Mouse (Mus musculus) CD4-positive, CD25-positive, alpha-beta regulatory T cell (primary cell): Measurements from ENCODE around the gene Arl2. TPM values are rescaled to one million over a fixed set of nuclear protein-coding genes. Genes with fewer than 3 reads are reported as not detected.

Experiments
- polyA plus RNA-seq: library from polyadenylated mRNA; unstranded; fragments of 100-300 nt; shearing (Covaris generic); gene quantifications from one replicate; pipeline ENCODE4 v1.2.1, GENCODE M21; 2017

Arl2 gene
- polyA plus RNA-seq = 20.8 TPM

DNA sequence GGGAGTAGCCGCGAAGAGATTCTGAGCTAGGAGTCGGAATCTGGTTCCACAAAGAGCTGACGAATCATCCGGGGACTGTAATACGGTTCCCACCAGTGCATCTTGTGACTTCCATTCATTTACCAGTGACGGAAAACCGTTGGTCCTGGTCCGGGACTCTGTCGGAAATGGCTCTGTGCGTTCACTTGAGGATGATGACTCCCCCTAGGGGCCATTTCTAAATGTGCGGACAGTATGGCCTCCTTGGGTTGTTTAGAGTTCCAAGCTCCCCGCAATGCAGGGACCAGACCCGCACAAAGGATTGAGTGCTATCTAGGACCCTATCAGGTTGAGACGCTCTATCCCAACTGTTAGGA, at the start of gene Arl2:
Gene Arl2, minus strand, starts transcription at position 155 of the 356 bp plus-strand sequence.

GRCm38 (mm10) chr19:6184131-6184530, 42.8 kb upstream of the Arl2 start, which contains the start of gene Majin:
Gene Majin, plus strand, starts transcription at chr19:6184388.

GRCm38 (mm10) chr19:6140678-6141393, 512 bp downstream of the Arl2 start, which contains the start of gene Batf2:
Gene Batf2, plus strand, starts transcription at chr19:6140983.

GRCm38 (mm10) chr19:6127760-6128341, 13.5 kb downstream of the Arl2 start, which contains the start of gene Snx15:
Gene Snx15, minus strand, starts transcription at chr19:6128304.

DNA sequence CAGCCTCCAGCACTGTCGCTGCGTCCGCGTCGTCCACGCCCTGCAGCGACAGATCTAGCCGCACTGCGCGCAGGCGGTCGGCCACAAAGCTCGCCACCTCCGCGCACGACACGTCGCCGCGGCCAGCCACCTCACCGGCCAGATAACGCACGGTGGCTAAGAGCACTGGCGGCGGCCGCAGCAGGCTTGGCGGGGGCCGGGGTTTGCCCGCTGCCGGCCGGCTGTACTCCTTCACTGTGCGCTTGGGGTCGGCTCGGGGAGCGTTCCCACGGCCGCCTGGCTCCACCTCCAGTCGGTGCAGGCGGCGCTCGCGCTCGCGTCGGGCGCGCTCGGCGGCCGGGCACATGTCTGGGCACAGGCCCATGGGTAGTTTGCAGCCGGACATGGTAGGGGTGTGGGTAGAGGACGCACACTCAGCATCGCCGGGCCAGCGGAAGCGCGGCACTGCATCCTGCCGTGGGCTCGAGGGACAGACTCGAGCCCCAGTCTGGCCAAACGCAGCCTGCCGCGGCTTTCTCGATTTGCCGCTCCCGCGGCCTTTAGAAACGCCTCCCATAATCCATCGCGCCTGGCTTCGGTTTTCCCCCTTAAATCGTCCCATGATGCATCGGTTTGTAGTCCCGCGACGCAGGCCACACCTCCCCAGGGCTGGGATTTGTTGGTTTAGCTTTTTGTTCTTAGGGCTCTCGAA, 23.2 kb downstream of the Arl2 start, which contains the start of gene Sac3d1:
Gene Sac3d1, minus strand, starts transcription at position 665 of the 691 bp plus-strand sequence.

DNA sequence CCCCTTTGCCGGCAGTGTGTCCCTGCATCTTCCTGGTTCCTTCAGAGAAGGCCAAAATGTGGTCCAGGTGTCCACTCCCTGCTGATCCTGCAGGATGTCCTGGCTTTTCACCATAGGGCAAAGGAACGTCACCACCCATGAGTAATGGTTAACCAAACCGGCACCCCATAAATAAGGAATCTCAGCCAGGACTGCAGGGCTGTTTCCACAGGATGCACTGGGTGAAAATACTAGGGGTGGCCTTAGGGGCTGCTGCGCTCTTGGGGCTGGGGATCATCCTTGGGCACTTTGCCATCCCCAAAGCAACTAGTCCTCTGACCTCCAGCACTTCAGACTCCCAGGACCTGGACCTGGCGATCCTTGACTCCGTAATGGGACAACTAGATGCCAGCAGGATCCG, 35.8 kb downstream of the Arl2 start, which contains the start of gene Naaladl1:
Gene Naaladl1, plus strand, starts transcription at position 197 of the 400 bp plus-strand sequence.

DNA sequence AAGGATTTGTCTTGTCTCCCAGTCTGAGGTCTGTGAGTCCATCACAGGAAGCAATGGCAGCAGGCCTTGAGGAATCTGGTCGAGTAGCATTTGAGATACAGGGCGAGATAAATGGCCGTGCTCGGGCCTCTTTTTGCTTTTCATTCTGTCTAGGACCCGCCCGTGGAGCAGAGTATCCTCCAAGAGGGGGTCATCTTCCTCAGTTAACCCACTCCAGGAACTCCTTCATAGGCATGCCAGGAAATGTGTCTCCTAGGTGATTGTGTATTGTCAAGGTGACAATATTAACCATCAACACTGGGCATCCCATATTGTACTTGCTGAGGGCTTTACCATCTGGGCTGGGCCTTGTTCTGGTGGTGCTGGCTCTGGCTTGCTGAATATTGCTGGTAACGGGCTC, 47.2 kb downstream of the Arl2 start, which contains the start of gene AC131692.1:
Gene AC131692.1, plus strand, starts transcription at position 301 of the 400 bp plus-strand sequence.

DNA sequence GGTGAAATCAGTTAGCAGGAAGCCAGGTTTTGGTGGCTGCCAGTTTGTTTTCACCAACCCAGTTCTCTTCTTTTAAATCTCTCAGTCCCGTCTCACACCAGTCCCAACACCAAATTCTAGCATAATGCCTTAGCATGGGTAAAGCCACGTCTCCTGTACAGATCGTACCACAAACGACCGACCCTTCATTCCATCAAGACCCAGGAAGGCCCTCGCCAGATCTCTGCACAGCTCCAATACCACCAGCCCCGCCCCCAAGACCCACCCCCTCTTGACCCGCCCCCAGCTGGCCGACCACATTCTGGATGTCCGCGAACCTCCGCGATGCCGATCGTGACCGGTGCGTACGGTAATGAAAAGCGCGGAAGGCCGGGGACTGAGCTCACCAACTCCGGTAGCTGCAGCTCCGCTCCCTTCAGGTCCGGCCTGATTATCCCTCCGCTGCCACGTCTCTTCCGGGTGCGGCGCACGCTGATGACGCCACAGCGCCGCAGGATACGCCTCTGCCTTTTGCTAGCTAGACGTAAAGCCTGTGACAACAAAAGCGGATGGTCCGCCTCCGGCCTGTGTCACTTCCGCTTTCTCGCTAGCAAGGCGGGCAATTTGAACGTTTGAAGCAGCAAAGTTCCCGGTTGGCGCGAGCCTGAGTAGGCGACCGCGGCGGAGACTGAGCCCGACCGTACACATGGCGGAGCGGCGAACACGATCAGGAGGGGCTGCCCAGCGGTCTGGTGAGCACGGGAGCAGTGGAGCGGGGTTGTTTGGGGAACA, 56.7 kb downstream of the Arl2 start, which contains the start of the genes Zfpl1 and Cdca5:
Gene Zfpl1, minus strand, starts transcription at position 479 of the 771 bp plus-strand sequence.
Gene Cdca5, plus strand, starts transcription at position 506 of the 771 bp plus-strand sequence.

Other genes with a start within 250 kb of the Arl2 start
- 0.36 TPM for gene Tigd3, start 247.4 kb downstream of the Arl2 start, polyA plus RNA-seq
- 176 TPM for gene Dpf2, start 228.5 kb downstream of the Arl2 start, polyA plus RNA-seq
- gene Cdc42ep2, start 216.7 kb downstream of the Arl2 start, polyA plus RNA-seq = 0.16 TPM
- 46.0 TPM for gene Pola2, start 177.3 kb downstream of the Arl2 start, polyA plus RNA-seq
- gene Slc22a20, start 155.4 kb downstream of the Arl2 start, polyA plus RNA-seq = 0.10 TPM
- gene Capn1, start 125.7 kb downstream of the Arl2 start, polyA plus RNA-seq = 76.6 TPM
- 49.6 TPM for gene Syvn1, start 95.0 kb downstream of the Arl2 start, polyA plus RNA-seq
- 43.3 TPM for gene Mrpl49, start 83.8 kb downstream of the Arl2 start, polyA plus RNA-seq
- 794 TPM for gene Fau, start 83.7 kb downstream of the Arl2 start, polyA plus RNA-seq
- 35.9 TPM for gene Znhit2, start 80.4 kb downstream of the Arl2 start, polyA plus RNA-seq
- 15.1 TPM for gene Tm7sf2, start 73.2 kb downstream of the Arl2 start, polyA plus RNA-seq
- gene Vps51, start 64.3 kb downstream of the Arl2 start, polyA plus RNA-seq = 93.4 TPM
- gene Tmem262, start 61.5 kb downstream of the Arl2 start, polyA plus RNA-seq = not detected
- gene Gm28374, start 59.3 kb downstream of the Arl2 start, polyA plus RNA-seq = 0.61 TPM
- gene Zfpl1, start 56.6 kb downstream of the Arl2 start, polyA plus RNA-seq = 52.7 TPM
- 2.2 TPM for gene Cdca5, start 56.6 kb downstream of the Arl2 start, polyA plus RNA-seq
- gene AC131692.1, start 47.1 kb downstream of the Arl2 start, polyA plus RNA-seq = not detected
- gene Naaladl1, start 35.8 kb downstream of the Arl2 start, polyA plus RNA-seq = 0.20 TPM
- 22.7 TPM for gene Sac3d1, start 22.9 kb downstream of the Arl2 start, polyA plus RNA-seq
- gene Snx15, start 13.2 kb downstream of the Arl2 start, polyA plus RNA-seq = 36.9 TPM
- not detected for gene Batf2, start 565 bp downstream of the Arl2 start, polyA plus RNA-seq
- 0.16 TPM for gene Majin, start 42.8 kb upstream of the Arl2 start, polyA plus RNA-seq
- gene Gpha2, start 84.8 kb upstream of the Arl2 start, polyA plus RNA-seq = 0.30 TPM
- 20.2 TPM for gene Ppp2r5b, start 94.3 kb upstream of the Arl2 start, polyA plus RNA-seq
- gene Atg2a, start 100.1 kb upstream of the Arl2 start, polyA plus RNA-seq = 35.8 TPM
- gene Ehd1, start 135.2 kb upstream of the Arl2 start, polyA plus RNA-seq = 22.2 TPM
- gene Cdc42bpg, start 164.9 kb upstream of the Arl2 start, polyA plus RNA-seq = 0.35 TPM
- 62.9 TPM for gene Men1, start 193.4 kb upstream of the Arl2 start, polyA plus RNA-seq
- 205 TPM for gene Map4k2, start 199.6 kb upstream of the Arl2 start, polyA plus RNA-seq
- gene Sf1, start 222.1 kb upstream of the Arl2 start, polyA plus RNA-seq = 281 TPM
- gene Pygm, start 242.9 kb upstream of the Arl2 start, polyA plus RNA-seq = 8.5 TPM